10 mouse cellular contexts compared by ENCODE assay signal in genomic region chr3:95240900-95241299, GRCm38 (mm10). TPM values are rescaled to one million over a fixed set of nuclear protein-coding genes. Genes with fewer than 3 reads are reported as not detected.
DNase-seq lines count a peak whose midpoint lies in the region; ATAC-seq lines count a peak whose summit lies in the region.
"Had no signal": no experiment of that assay in that cellular context is flagged by ENCODE, and none has a peak within 500 bp of the region (broad histone marks: within the 10 kb centered on the region; RNA-seq: fewer than 3 reads in every experiment).

No protein-coding gene starts in this region.

- H3K4me2 ChIP-seq in forebrain, embryonic 11.5 days (ENCODE audit: low read depth, low read length, severe bottlenecking): 0 out of 2 replicates have a peak overlapping the region, but pooled peaks have one; percentile 8
- H3K4me2 ChIP-seq in forebrain, embryonic 12.5 days: no peak overlapping the region
- peak overlapping the region; percentile 24 for H3K4me2 ChIP-seq in kidney, embryonic 16.5 days (replicated peaks; ENCODE audit: low read depth, low read length)
- 0 out of 2 replicates have a peak overlapping the region, but pooled peaks have one; percentile 12 for H3K4me2 ChIP-seq in limb, embryonic 15.5 days

- no peak overlapping the region for H3K4me3 ChIP-seq in forebrain, embryonic 11.5 days (ENCODE audit: low read depth, low read length)
- H3K4me3 ChIP-seq in forebrain, embryonic 12.5 days (replicated peaks): no peak overlapping the region
- no peak overlapping the region for H3K4me3 ChIP-seq in kidney, embryonic 16.5 days (ENCODE audit: low read length)
- peak overlapping the region; percentile 8 for H3K4me3 ChIP-seq in limb, embryonic 15.5 days
- H3K4me3 ChIP-seq: megakaryocyte, embryonic 14.5 days had no signal

- H3K36me3 ChIP-seq in forebrain, embryonic 11.5 days (ENCODE audit: control insufficient read depth, insufficient read depth, low read length): no peaks in the 10 kb centered on the region; the same call in 1 of the 2 replicates
- H3K36me3 ChIP-seq in forebrain, embryonic 12.5 days (replicated peaks): peaks cover 32% of the 10 kb centered on the region
- peaks cover 19% of the 10 kb centered on the region for H3K36me3 ChIP-seq in kidney, embryonic 16.5 days (ENCODE audit: insufficient read depth, low read length)
- H3K36me3 ChIP-seq in limb, embryonic 15.5 days: peaks cover 28% of the 10 kb centered on the region

- no peaks in the 10 kb centered on the region for H3K4me1 ChIP-seq in forebrain, embryonic 11.5 days (replicated peaks; ENCODE audit: control insufficient read depth, insufficient read depth, low read length)
- H3K4me1 ChIP-seq in forebrain, embryonic 12.5 days: peaks cover 5% of the 10 kb centered on the region; the same call in 1 of the 2 replicates
- no peaks in the 10 kb centered on the region for H3K4me1 ChIP-seq in kidney, embryonic 16.5 days (ENCODE audit: insufficient read depth, low read length)
- H3K4me1 ChIP-seq in limb, embryonic 15.5 days: peaks cover 6% of the 10 kb centered on the region; the same call in 1 of the 2 replicates

- no peaks in the 10 kb centered on the region for H3K27me3 ChIP-seq in forebrain, embryonic 11.5 days (ENCODE audit: control insufficient read depth, insufficient read depth, low read length)
- no peaks in the 10 kb centered on the region for H3K27me3 ChIP-seq in forebrain, embryonic 12.5 days
- no peaks in the 10 kb centered on the region for H3K27me3 ChIP-seq in kidney, embryonic 16.5 days (ENCODE audit: insufficient read depth, low read length)
- no peaks in the 10 kb centered on the region for H3K27me3 ChIP-seq in limb, embryonic 15.5 days
- H3K27me3 ChIP-seq: megakaryocyte, embryonic 14.5 days had no signal

- H3K9me3 ChIP-seq in forebrain, embryonic 11.5 days (ENCODE audit: control insufficient read depth, low read length): no peaks in the 10 kb centered on the region
- no peaks in the 10 kb centered on the region for H3K9me3 ChIP-seq in forebrain, embryonic 12.5 days
- H3K9me3 ChIP-seq in kidney, embryonic 16.5 days (ENCODE audit: low read length): no peaks in the 10 kb centered on the region
- no peaks in the 10 kb centered on the region for H3K9me3 ChIP-seq in limb, embryonic 15.5 days
- H3K9me3 ChIP-seq: megakaryocyte, embryonic 14.5 days had no signal

- intact Hi-C loops in left cerebral cortex, postnatal 10 days (cut with DNase I): no loop called here

- peak overlapping the region; percentile 16 for H3K9ac ChIP-seq in forebrain, embryonic 11.5 days (ENCODE audit: low read length)
- no peak overlapping the region; the same call in 1 of the 2 replicates for H3K9ac ChIP-seq in forebrain, embryonic 12.5 days
- H3K9ac ChIP-seq in kidney, embryonic 16.5 days (replicated peaks; ENCODE audit: low read length): peak overlapping the region; percentile 12; the same call in 1 of the 2 replicates
- no peak overlapping the region for H3K9ac ChIP-seq in limb, embryonic 15.5 days

- 31% methylated on average over 16 of the region's 17 CpGs for WGBS in forebrain, embryonic 11.5 days
- WGBS in forebrain, embryonic 12.5 days: 35% methylated on average over 17 of the region's 17 CpGs
- WGBS in kidney, embryonic 16.5 days: 27% methylated on average over 17 of the region's 17 CpGs
- 30% methylated on average over 17 of the region's 17 CpGs for WGBS in limb, embryonic 15.5 days

- DNase-seq in forebrain, embryonic 11.5 days (ENCODE audit: low spot score): no peak
- no peak for DNase-seq in kidney, postnatal 14 days
- DNase-seq in R1 (ENCODE audit: low read depth, low spot score): peak; percentile 65
- no peak for DNase-seq in thymus, postnatal 36 days
- DNase-seq in left cerebral cortex, postnatal 10 days (ENCODE audit: extremely low spot score in 1 of 2, low spot score in 2 of 2): no peak

- no peak for ATAC-seq in forebrain, embryonic 11.5 days (replicated peaks; ENCODE audit: low FRiP score)
- no peak for ATAC-seq in forebrain, embryonic 12.5 days (ENCODE audit: low FRiP score)
- peak; percentile 50 for ATAC-seq in kidney, embryonic 16.5 days (ENCODE audit: low FRiP score, low TSS enrichment)
- no peak for ATAC-seq in limb, embryonic 15.5 days (ENCODE audit: insufficient number of reproducible peaks, low FRiP score, low TSS enrichment, low read depth)

- no peak overlapping the region for H3K27ac ChIP-seq in forebrain, embryonic 11.5 days (ENCODE audit: low read depth, low read length)
- no peak overlapping the region for H3K27ac ChIP-seq in forebrain, embryonic 12.5 days
- no peak overlapping the region for H3K27ac ChIP-seq in kidney, embryonic 16.5 days (ENCODE audit: low read length)
- no peak overlapping the region for H3K27ac ChIP-seq in limb, embryonic 15.5 days

RNA-seq across cellular contexts. Expression of gene Gm128, which starts 0.5 kb away (rescaled TPM):
- polyA plus RNA-seq in forebrain, embryonic 11.5 days (2014; fragmentation: Nextera tagmentation; extraction: Ambion mirVana): 0.17 and 0.21 TPM in 2 replicates
- polyA plus RNA-seq in forebrain, embryonic 12.5 days (2016; fragmentation: Nextera tagmentation; extraction: Ambion mirVana): 0.12 and 0.31 TPM in 2 replicates
- polyA plus RNA-seq in kidney, embryonic 16.5 days (2015; fragmentation: Nextera tagmentation; extraction: Ambion mirVana): 0.53 and 0.55 TPM in 2 replicates
- 0.53 and 0.76 TPM in 2 replicates for polyA plus RNA-seq in limb, embryonic 15.5 days (2015; fragmentation: Nextera tagmentation; extraction: Ambion mirVana)
- total RNA-seq in left cerebral cortex, postnatal 10 days (2021): not detected
- total RNA-seq: gastrocnemius, adult 18-20 months had no signal

RNA-seq across cellular contexts. Expression of gene Mllt11, which starts 8.9 kb away (rescaled TPM):
- polyA plus RNA-seq in forebrain, embryonic 11.5 days (2014; fragmentation: Nextera tagmentation; extraction: Ambion mirVana): 75.2 and 89.8 TPM in 2 replicates
- 96.2 and 98.8 TPM in 2 replicates for polyA plus RNA-seq in forebrain, embryonic 12.5 days (2016; fragmentation: Nextera tagmentation; extraction: Ambion mirVana)
- polyA plus RNA-seq in kidney, embryonic 16.5 days (2015; fragmentation: Nextera tagmentation; extraction: Ambion mirVana): 14.0 and 16.6 TPM in 2 replicates
- 11.5 and 15.5 TPM in 2 replicates for polyA plus RNA-seq in limb, embryonic 15.5 days (2015; fragmentation: Nextera tagmentation; extraction: Ambion mirVana)
- 100 to 1,000 TPM; 599 to 606 TPM for total RNA-seq in left cerebral cortex, postnatal 10 days (2021)

RNA-seq across cellular contexts. Expression of gene Bnipl, which starts 10.1 kb away (rescaled TPM):
- 0.39 and 0.72 TPM in 2 replicates for polyA plus RNA-seq in forebrain, embryonic 11.5 days (2014; fragmentation: Nextera tagmentation; extraction: Ambion mirVana)
- polyA plus RNA-seq in forebrain, embryonic 12.5 days (2016; fragmentation: Nextera tagmentation; extraction: Ambion mirVana): 0.42 and 0.63 TPM in 2 replicates
- 0.41 and 0.82 TPM in 2 replicates for polyA plus RNA-seq in kidney, embryonic 16.5 days (2015; fragmentation: Nextera tagmentation; extraction: Ambion mirVana)
- 15.6 and 17.2 TPM in 2 replicates for polyA plus RNA-seq in limb, embryonic 15.5 days (2015; fragmentation: Nextera tagmentation; extraction: Ambion mirVana)
- total RNA-seq in left cerebral cortex, postnatal 10 days (2021): under 1 TPM; 0.58 to 0.63 TPM
- total RNA-seq: gastrocnemius, adult 18-20 months had no signal

RNA-seq across cellular contexts. Expression of gene Cdc42se1, which starts 12.4 kb away (rescaled TPM):
- 120 and 124 TPM in 2 replicates for polyA plus RNA-seq in forebrain, embryonic 11.5 days (2014; fragmentation: Nextera tagmentation; extraction: Ambion mirVana)
- polyA plus RNA-seq in forebrain, embryonic 12.5 days (2016; fragmentation: Nextera tagmentation; extraction: Ambion mirVana): 105 and 110 TPM in 2 replicates
- polyA plus RNA-seq in kidney, embryonic 16.5 days (2015; fragmentation: Nextera tagmentation; extraction: Ambion mirVana): 90.3 and 94.4 TPM in 2 replicates
- polyA plus RNA-seq in limb, embryonic 15.5 days (2015; fragmentation: Nextera tagmentation; extraction: Ambion mirVana): 114 TPM in 2 replicates
- total RNA-seq in left cerebral cortex, postnatal 10 days (2021): 10 to 100 TPM; 66.1 to 71.3 TPM

RNA-seq across cellular contexts. Expression of gene Gabpb2, which starts 23.2 kb away (rescaled TPM):
- polyA plus RNA-seq in forebrain, embryonic 11.5 days (2014; fragmentation: Nextera tagmentation; extraction: Ambion mirVana): 8.9 and 10.8 TPM in 2 replicates
- polyA plus RNA-seq in forebrain, embryonic 12.5 days (2016; fragmentation: Nextera tagmentation; extraction: Ambion mirVana): 12.2 and 12.5 TPM in 2 replicates
- 8.8 and 10.8 TPM in 2 replicates for polyA plus RNA-seq in kidney, embryonic 16.5 days (2015; fragmentation: Nextera tagmentation; extraction: Ambion mirVana)
- polyA plus RNA-seq in limb, embryonic 15.5 days (2015; fragmentation: Nextera tagmentation; extraction: Ambion mirVana): 8.6 and 10.4 TPM in 2 replicates
- total RNA-seq in left cerebral cortex, postnatal 10 days (2021): 1 to 10 TPM; 7.6 to 8.5 TPM

Comparison
In these comparisons a context has a peak if more than half of its experiments do, and no peak if none do; other contexts are left out.
1. H3K9ac ChIP-seq: peak in forebrain, embryonic 11.5 days (single experiment) and kidney, embryonic 16.5 days (single experiment); none in forebrain, embryonic 12.5 days (single experiment) and limb, embryonic 15.5 days (single experiment).